Mouse (Mus musculus): ENCODE results near the gene Fasl. TPM values are rescaled to one million over a fixed set of nuclear protein-coding genes. Genes with fewer than 3 reads are reported as not detected.

The Fasl gene
- total and polyA plus RNA-seq, 3 experiments: 0.05 TPM; not detected in 2

DNA sequence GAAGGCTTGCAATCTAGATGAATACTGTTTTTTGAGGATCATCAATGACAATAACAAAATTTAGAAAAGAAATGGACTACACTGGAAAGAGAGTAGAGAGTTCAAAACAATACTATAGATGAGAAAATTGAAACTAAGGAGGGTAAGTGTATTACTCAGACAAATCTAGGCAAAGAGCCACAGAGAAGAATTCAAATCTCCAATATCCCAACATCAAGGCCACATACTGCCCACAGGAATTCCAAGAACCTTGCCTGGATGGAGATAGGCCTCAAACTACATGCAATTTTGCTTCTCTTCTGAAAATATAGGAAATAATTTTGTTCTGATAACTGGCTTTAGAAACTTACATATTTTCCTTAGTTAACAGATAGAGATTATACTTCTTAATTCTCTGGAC is 12.0 kb upstream of the Fasl start:
- Histone ChIP-seq H3K9me3 (replicated peaks) (peaks cover 6% of the 10 kb centered on the region), H3K4me3 (ENCODE audit: low read depth, low read length) (no peak overlapping the region), H3K27me3 (ENCODE audit: insufficient read depth, low read length) (no peaks in the 10 kb centered on the region), H3K4me1 (ENCODE audit: insufficient read depth, low read depth, low read length) (peaks cover 13% of the 10 kb centered on the region), H3K36me3 (replicated peaks) (no peaks in the 10 kb centered on the region)
- TF ChIP-seq POLR2AphosphoS5 (IDR thresholded peaks at IDR 0.05; ENCODE audit: insufficient replicate concordance, low read depth, low read length): no peak
- no peak for TF ChIP-seq TAL1 (conservative IDR thresholded peaks at IDR 0.05; ENCODE audit: low read depth, low read length)
- TF ChIP-seq CTCF (IDR thresholded peaks at IDR 0.05; ENCODE audit: low read depth, low read length): no peak
- no peak for TF ChIP-seq GATA1 (IDR thresholded peaks at IDR 0.05; ENCODE audit: borderline replicate concordance, low read length)
- TF ChIP-seq GATA2 (IDR thresholded peaks at IDR 0.05; ENCODE audit: borderline replicate concordance, low read depth, low read length): no peak
- no peak for ATAC-seq (ENCODE audit: extremely low read depth, insufficient number of reproducible peaks, low FRiP score, poor library complexity, severe bottlenecking)
- no peak for DNase-seq (ENCODE audit: low spot score)

DNA sequence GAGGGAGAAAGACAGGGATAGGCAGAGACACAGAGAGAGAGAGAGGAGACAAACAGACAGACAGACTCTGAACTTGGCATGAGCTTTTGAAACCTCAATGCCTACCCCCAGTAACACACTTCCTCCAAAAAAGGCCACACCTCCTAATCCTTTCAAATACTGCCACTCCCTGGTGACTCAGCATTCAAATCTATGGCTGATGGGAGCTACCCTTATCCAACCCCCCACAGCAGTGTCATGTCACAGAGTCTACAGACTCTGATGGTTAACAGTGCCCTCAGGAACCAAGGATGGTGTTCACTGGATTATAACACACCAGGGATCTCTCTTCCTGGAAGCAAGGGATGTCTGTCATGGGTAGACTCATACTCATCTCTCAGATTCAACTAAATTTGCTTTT is 11.5 kb upstream of the Fasl start:
- H3K36me3 ChIP-seq (replicated peaks): no peaks in the 10 kb centered on the region
- ATAC-seq (ENCODE audit: extremely low read depth, insufficient number of reproducible peaks, low FRiP score, poor library complexity, severe bottlenecking) (no peak), DNase-seq (ENCODE audit: low spot score) (no peak)
- H3K27me3 ChIP-seq (ENCODE audit: insufficient read depth, low read length): no peaks in the 10 kb centered on the region
- peaks cover 6% of the 10 kb centered on the region for H3K9me3 ChIP-seq (replicated peaks)
- peaks cover 13% of the 10 kb centered on the region for H3K4me1 ChIP-seq (ENCODE audit: insufficient read depth, low read depth, low read length)
- TF ChIP-seq TAL1 (conservative IDR thresholded peaks at IDR 0.05; ENCODE audit: low read depth, low read length) (no peak), GATA2 (IDR thresholded peaks at IDR 0.05; ENCODE audit: borderline replicate concordance, low read depth, low read length) (no peak), GATA1 (IDR thresholded peaks at IDR 0.05; ENCODE audit: borderline replicate concordance, low read length) (no peak), CTCF (IDR thresholded peaks at IDR 0.05; ENCODE audit: low read depth, low read length) (no peak), POLR2AphosphoS5 (IDR thresholded peaks at IDR 0.05; ENCODE audit: insufficient replicate concordance, low read depth, low read length) (no peak)
- H3K4me3 ChIP-seq (ENCODE audit: low read depth, low read length): no peak overlapping the region

DNA sequence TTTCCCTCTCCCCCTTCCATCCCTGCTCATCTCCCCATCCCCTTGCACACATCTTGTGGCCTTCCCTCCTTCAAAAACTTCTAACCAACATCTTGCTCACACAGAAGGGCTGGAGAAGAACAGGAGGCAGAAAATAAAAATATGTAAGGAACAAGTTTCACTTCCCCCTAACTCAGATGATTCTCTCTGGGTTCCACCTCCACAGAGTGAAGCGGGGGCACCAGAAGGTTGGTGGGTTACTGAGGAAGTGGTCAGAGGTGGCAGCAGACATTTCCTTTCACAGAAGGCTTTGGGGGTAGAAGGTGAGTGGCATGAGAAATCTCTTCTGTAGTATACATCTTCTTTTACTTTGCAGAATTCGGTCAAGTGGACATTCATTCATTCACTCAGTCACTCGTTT is 10.6 kb upstream of the Fasl start:
- Histone ChIP-seq H3K27me3 (ENCODE audit: insufficient read depth, low read length) (no peaks in the 10 kb centered on the region), H3K36me3 (replicated peaks) (no peaks in the 10 kb centered on the region), H3K4me1 (ENCODE audit: insufficient read depth, low read depth, low read length) (peaks cover 22% of the 10 kb centered on the region), H3K4me3 (ENCODE audit: low read depth, low read length) (no peak overlapping the region), H3K9me3 (replicated peaks) (peaks cover 6% of the 10 kb centered on the region)
- TF ChIP-seq TAL1 (conservative IDR thresholded peaks at IDR 0.05; ENCODE audit: low read depth, low read length) (no peak), GATA2 (IDR thresholded peaks at IDR 0.05; ENCODE audit: borderline replicate concordance, low read depth, low read length) (no peak), GATA1 (IDR thresholded peaks at IDR 0.05; ENCODE audit: borderline replicate concordance, low read length) (no peak), CTCF (IDR thresholded peaks at IDR 0.05; ENCODE audit: low read depth, low read length) (no peak), POLR2AphosphoS5 (IDR thresholded peaks at IDR 0.05; ENCODE audit: insufficient replicate concordance, low read depth, low read length) (no peak)
- ATAC-seq (ENCODE audit: extremely low read depth, insufficient number of reproducible peaks, low FRiP score, poor library complexity, severe bottlenecking): no peak
- no peak for DNase-seq (ENCODE audit: low spot score)

DNA sequence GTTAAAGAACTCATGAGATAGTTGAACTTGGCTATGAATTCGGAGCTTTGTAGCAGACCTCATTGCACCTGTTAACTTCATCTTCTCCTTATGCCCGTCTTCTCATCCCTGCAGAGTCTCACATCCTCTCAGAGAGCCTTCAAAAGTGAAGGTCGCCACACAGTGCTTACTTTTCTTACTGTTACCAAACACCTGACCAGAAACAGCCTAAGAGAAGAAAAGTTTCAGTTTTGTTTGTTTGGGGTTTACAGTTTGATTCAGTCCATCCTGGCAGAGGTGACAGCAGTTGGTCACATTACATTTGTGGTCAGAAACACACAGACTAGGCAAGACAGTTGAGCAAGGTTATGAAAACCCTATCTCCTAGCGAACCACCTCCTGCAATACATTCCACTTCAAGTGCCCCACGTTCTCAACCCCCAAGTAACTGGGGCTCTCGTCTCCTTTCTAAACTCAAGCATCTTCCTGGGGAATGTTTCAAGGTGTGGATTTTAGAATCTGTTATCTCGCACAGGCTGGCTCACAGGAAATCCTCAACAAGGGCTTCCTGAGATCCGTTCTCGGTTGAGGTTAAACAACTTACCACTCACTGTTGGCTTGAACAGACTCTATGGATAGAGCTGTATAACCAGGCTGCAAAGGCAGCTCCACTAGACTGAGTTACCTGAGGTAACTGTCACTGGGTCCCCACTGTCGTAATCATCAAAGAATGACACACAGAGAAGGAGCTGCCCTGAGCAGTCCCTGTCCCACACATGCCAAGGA is 6.3 kb upstream of the Fasl start:
- Histone ChIP-seq H3K36me3 (replicated peaks) (no peaks in the 10 kb centered on the region), H3K9me3 (replicated peaks) (peaks cover 2% of the 10 kb centered on the region), H3K4me3 (ENCODE audit: low read depth, low read length) (no peak overlapping the region), H3K4me1 (ENCODE audit: insufficient read depth, low read depth, low read length) (peaks cover 58% of the 10 kb centered on the region), H3K27me3 (ENCODE audit: insufficient read depth, low read length) (no peaks in the 10 kb centered on the region)
- no peak for ATAC-seq (ENCODE audit: extremely low read depth, insufficient number of reproducible peaks, low FRiP score, poor library complexity, severe bottlenecking)
- TF ChIP-seq GATA1 (IDR thresholded peaks at IDR 0.05; ENCODE audit: borderline replicate concordance, low read length) (no peak), GATA2 (IDR thresholded peaks at IDR 0.05; ENCODE audit: borderline replicate concordance, low read depth, low read length) (no peak), CTCF (IDR thresholded peaks at IDR 0.05; ENCODE audit: low read depth, low read length) (no peak), TAL1 (conservative IDR thresholded peaks at IDR 0.05; ENCODE audit: low read depth, low read length) (no peak)
- DNase-seq (ENCODE audit: low spot score): no peak

DNA sequence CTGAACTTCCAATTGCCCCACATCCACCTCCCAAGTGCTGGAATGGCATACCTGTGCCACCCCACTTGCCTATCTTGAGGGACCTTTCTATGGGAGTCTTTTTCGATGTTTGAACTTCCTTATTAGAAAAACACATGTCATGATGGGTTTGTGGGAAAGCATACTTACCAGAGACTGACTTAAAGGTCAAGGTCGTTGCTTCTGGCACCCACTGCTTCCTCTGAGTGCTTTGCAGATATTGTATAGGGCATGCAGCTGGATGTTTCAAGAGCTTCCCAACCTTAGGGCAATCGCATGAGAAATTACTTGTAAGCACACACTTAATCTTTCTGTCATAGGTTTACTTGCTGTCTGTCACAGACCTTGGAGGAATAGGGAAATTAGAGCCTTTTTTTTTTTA is 5.0 kb upstream of the Fasl start:
- peaks cover 64% of the 10 kb centered on the region for H3K4me1 ChIP-seq (ENCODE audit: insufficient read depth, low read depth, low read length)
- TF ChIP-seq POLR2AphosphoS5 (IDR thresholded peaks at IDR 0.05; ENCODE audit: insufficient replicate concordance, low read depth, low read length) (no peak), GATA1 (IDR thresholded peaks at IDR 0.05; ENCODE audit: borderline replicate concordance, low read length) (no peak), CTCF (IDR thresholded peaks at IDR 0.05; ENCODE audit: low read depth, low read length) (no peak), GATA2 (IDR thresholded peaks at IDR 0.05; ENCODE audit: borderline replicate concordance, low read depth, low read length) (no peak), TAL1 (conservative IDR thresholded peaks at IDR 0.05; ENCODE audit: low read depth, low read length) (no peak)
- no peak overlapping the region for H3K4me3 ChIP-seq (ENCODE audit: low read depth, low read length)
- H3K27me3 ChIP-seq (ENCODE audit: insufficient read depth, low read length): no peaks in the 10 kb centered on the region
- no peak for ATAC-seq (ENCODE audit: extremely low read depth, insufficient number of reproducible peaks, low FRiP score, poor library complexity, severe bottlenecking)
- no peaks in the 10 kb centered on the region for H3K9me3 ChIP-seq (replicated peaks)
- DNase-seq (ENCODE audit: low spot score): no peak
- H3K36me3 ChIP-seq (replicated peaks): no peaks in the 10 kb centered on the region

DNA sequence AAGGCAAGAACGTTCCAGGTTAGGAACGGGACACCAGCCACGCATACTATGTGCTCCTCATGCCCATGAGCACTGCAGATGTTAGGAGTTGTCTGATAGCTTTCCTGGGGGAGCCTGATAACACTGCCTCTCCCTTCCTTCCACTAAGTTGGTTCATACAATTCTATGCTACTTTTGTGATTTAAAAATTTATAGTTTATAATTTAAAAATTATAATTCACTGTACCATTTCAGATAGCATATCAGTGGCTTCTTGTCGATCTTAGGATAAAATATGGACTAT is 4.3 kb upstream of the Fasl start:
- H3K9me3 ChIP-seq (replicated peaks): no peaks in the 10 kb centered on the region
- no peak for DNase-seq (ENCODE audit: low spot score)
- no peaks in the 10 kb centered on the region for H3K27me3 ChIP-seq (ENCODE audit: insufficient read depth, low read length)
- peaks cover 67% of the 10 kb centered on the region for H3K4me1 ChIP-seq (ENCODE audit: insufficient read depth, low read depth, low read length)
- H3K36me3 ChIP-seq (replicated peaks): no peaks in the 10 kb centered on the region
- TF ChIP-seq GATA2 (IDR thresholded peaks at IDR 0.05; ENCODE audit: borderline replicate concordance, low read depth, low read length) (no peak), GATA1 (IDR thresholded peaks at IDR 0.05; ENCODE audit: borderline replicate concordance, low read length) (no peak)
- H3K4me3 ChIP-seq (ENCODE audit: low read depth, low read length): peak overlapping the region; percentile 10; the same call in 1 of the 2 replicates
- ATAC-seq (ENCODE audit: extremely low read depth, insufficient number of reproducible peaks, low FRiP score, poor library complexity, severe bottlenecking): no peak

All from G1E (cell line).